Mouse (Mus musculus): ENCODE data around the gene Gpr152. TPM values are rescaled to one million over a fixed set of nuclear protein-coding genes. Genes with fewer than 3 reads are reported as not detected.

The Gpr152 gene
- polyA plus RNA-seq, 1 experiment = 0.11 TPM

GRCm38 (mm10) chr19:4096642-4097440, 42.7 kb upstream of the Gpr152 start, which contains the start of gene Cdk2ap2:
TSS of gene Cdk2ap2 (plus strand) at chr19:4097182.
- DNase-seq = peak; percentile 100
- Histone ChIP-seq H3K27ac (ENCODE audit: insufficient read depth, low read length) (peak within 1 kb of the TSS; percentile 87), H3K4me1 (ENCODE audit: control insufficient read depth, insufficient read depth, low read length) (peaks cover 12% of the 10 kb centered on the region; the same call in 1 of the 2 replicates), H3K4me3 (replicated peaks; ENCODE audit: insufficient read depth, low read depth, low read length) (peak within 1 kb of the TSS; percentile 70), H3K27me3 (ENCODE audit: control insufficient read depth, insufficient read depth, low read length) (no peaks in the 10 kb centered on the region)
- under 1% methylated on average over 64 of the region's 65 CpGs for WGBS
- TF ChIP-seq POLR2A (IDR thresholded peaks at IDR 0.05; ENCODE audit: borderline replicate concordance, insufficient read depth, low read length) (peak; percentile 89), CTCF (IDR thresholded peaks at IDR 0.05; ENCODE audit: borderline replicate concordance, insufficient read depth, low read depth, low read length) (no peak)

GRCm38 (mm10) chr19:4097441-4097825, 42.2 kb upstream of the Gpr152 start:
- Histone ChIP-seq H3K27me3 (ENCODE audit: control insufficient read depth, insufficient read depth, low read length) (no peaks in the 10 kb centered on the region), H3K4me3 (replicated peaks; ENCODE audit: insufficient read depth, low read depth, low read length) (peak overlapping the region; percentile 70), H3K4me1 (ENCODE audit: control insufficient read depth, insufficient read depth, low read length) (peaks cover 15% of the 10 kb centered on the region; the same call in 1 of the 2 replicates), H3K27ac (ENCODE audit: insufficient read depth, low read length) (0 out of 2 replicates have a peak overlapping the region, but pooled peaks have one; percentile 8)
- WGBS = 1% methylated on average over 21 of the region's 21 CpGs
- no peak for DNase-seq
- TF ChIP-seq POLR2A (IDR thresholded peaks at IDR 0.05; ENCODE audit: borderline replicate concordance, insufficient read depth, low read length) = no peak

GRCm38 (mm10) chr19:4098426-4098825, 41.2 kb upstream of the Gpr152 start:
- Histone ChIP-seq H3K27ac (ENCODE audit: insufficient read depth, low read length) (peak overlapping the region; percentile 44; the same call in 1 of the 2 replicates), H3K27me3 (ENCODE audit: control insufficient read depth, insufficient read depth, low read length) (no peaks in the 10 kb centered on the region), H3K4me1 (ENCODE audit: control insufficient read depth, insufficient read depth, low read length) (peaks cover 22% of the 10 kb centered on the region), H3K4me3 (replicated peaks; ENCODE audit: insufficient read depth, low read depth, low read length) (peak overlapping the region; percentile 70)
- WGBS = 57% methylated on average over 13 of the region's 13 CpGs
- peak; percentile 38 to 53 for DNase-seq
- TF ChIP-seq CTCF (IDR thresholded peaks at IDR 0.05; ENCODE audit: borderline replicate concordance, insufficient read depth, low read depth, low read length) (no peak), POLR2A (IDR thresholded peaks at IDR 0.05; ENCODE audit: borderline replicate concordance, insufficient read depth, low read length) (no peak)

- WGBS = 7% methylated on average over 9 of the region's 9 CpGs
- peak overlapping the region; percentile 38 for H3K4me3 ChIP-seq (replicated peaks; ENCODE audit: insufficient read depth, low read depth, low read length)
- H3K27ac ChIP-seq (ENCODE audit: insufficient read depth, low read length) = peak overlapping the region; percentile 94
- peak; percentile 92 to 94 for DNase-seq
- TF ChIP-seq CTCF (IDR thresholded peaks at IDR 0.05; ENCODE audit: borderline replicate concordance, insufficient read depth, low read depth, low read length) = peak; percentile 94
- TF ChIP-seq POLR2A (IDR thresholded peaks at IDR 0.05; ENCODE audit: borderline replicate concordance, insufficient read depth, low read length) = peak; percentile 36; the same call in 1 of the 2 replicates
- H3K4me1 ChIP-seq (ENCODE audit: control insufficient read depth, insufficient read depth, low read length) = peaks cover 28% of the 10 kb centered on the region
- H3K27me3 ChIP-seq (ENCODE audit: control insufficient read depth, insufficient read depth, low read length) = no peaks in the 10 kb centered on the region
These were observed 40.5 kb upstream of the Gpr152 start for GRCm38 (mm10) chr19:4099056-4099455.

GRCm38 (mm10) chr19:4099837-4100717, 39.5 kb upstream of the Gpr152 start, which contains the start of gene Pitpnm1:
TSS of gene Pitpnm1 (plus strand) at chr19:4099998.
- H3K27me3 ChIP-seq (ENCODE audit: control insufficient read depth, insufficient read depth, low read length) = no peaks in the 10 kb centered on the region
- WGBS = 1% methylated on average over 53 of the region's 53 CpGs
- peak within 1 kb of the TSS; percentile 72 for H3K4me3 ChIP-seq (replicated peaks; ENCODE audit: insufficient read depth, low read depth, low read length)
- peak within 1 kb of the TSS; percentile 94 for H3K27ac ChIP-seq (ENCODE audit: insufficient read depth, low read length)
- no peak for TF ChIP-seq POLR2A (IDR thresholded peaks at IDR 0.05; ENCODE audit: borderline replicate concordance, insufficient read depth, low read length)
- no peak for TF ChIP-seq CTCF (IDR thresholded peaks at IDR 0.05; ENCODE audit: borderline replicate concordance, insufficient read depth, low read depth, low read length)
- peak; percentile 73 to 78 for DNase-seq
- peaks cover 34% of the 10 kb centered on the region for H3K4me1 ChIP-seq (ENCODE audit: control insufficient read depth, insufficient read depth, low read length)

- WGBS = 1% methylated on average over 51 of the region's 52 CpGs
- peaks cover 34% of the 10 kb centered on the region for H3K4me1 ChIP-seq (ENCODE audit: control insufficient read depth, insufficient read depth, low read length)
- TF ChIP-seq POLR2A (IDR thresholded peaks at IDR 0.05; ENCODE audit: borderline replicate concordance, insufficient read depth, low read length) (0 out of 2 replicates have a peak, but pooled peaks have one; percentile 33), CTCF (IDR thresholded peaks at IDR 0.05; ENCODE audit: borderline replicate concordance, insufficient read depth, low read depth, low read length) (no peak)
These were observed 38.8 kb upstream of the Gpr152 start for GRCm38 (mm10) chr19:4100718-4101261.

GRCm38 (mm10) chr19:4101466-4101865, 38.1 kb upstream of the Gpr152 start:
- TF ChIP-seq POLR2A (IDR thresholded peaks at IDR 0.05; ENCODE audit: borderline replicate concordance, insufficient read depth, low read length) (no peak), CTCF (IDR thresholded peaks at IDR 0.05; ENCODE audit: borderline replicate concordance, insufficient read depth, low read depth, low read length) (no peak)
- Histone ChIP-seq H3K27me3 (ENCODE audit: control insufficient read depth, insufficient read depth, low read length) (no peaks in the 10 kb centered on the region), H3K4me1 (ENCODE audit: control insufficient read depth, insufficient read depth, low read length) (peaks cover 34% of the 10 kb centered on the region), H3K27ac (ENCODE audit: insufficient read depth, low read length) (peak overlapping the region; percentile 94), H3K4me3 (replicated peaks; ENCODE audit: insufficient read depth, low read depth, low read length) (peak overlapping the region; percentile 72)
- peak; percentile 53 to 61 for DNase-seq
- WGBS = 14% methylated on average over 6 of the region's 6 CpGs

More at GRCm38 (mm10) chr19:4100718-4101261, 38.8 kb upstream of the Gpr152 start:
- H3K27ac ChIP-seq (ENCODE audit: insufficient read depth, low read length) = peak overlapping the region; percentile 94
- DNase-seq = peak; percentile 89 to 91
- H3K4me3 ChIP-seq (replicated peaks; ENCODE audit: insufficient read depth, low read depth, low read length) = peak overlapping the region; percentile 72
- no peaks in the 10 kb centered on the region for H3K27me3 ChIP-seq (ENCODE audit: control insufficient read depth, insufficient read depth, low read length)
